Mouse (Mus musculus) bone marrow, adult 2 months (tissue): Measurements from ENCODE around the gene Gprasp1.

ENCODE experiments used
- CTCF ChIP-seq: fragments of 200-500 bp; IDR thresholded peaks from 2 replicates; pipeline ENCODE4 v1.5.1; 2011; ENCODE audit warnings: low read length, control low read depth; ENCODE audit not compliant: control insufficient read depth, insufficient read depth
- POLR2A ChIP-seq: fragments of 200-500 bp; IDR thresholded peaks from 2 replicates; pipeline ENCODE4 v1.6.1; 2011; ENCODE audit warnings: low read depth, mild to moderate bottlenecking, control low read depth, low read length, borderline replicate concordance; ENCODE audit not compliant: control insufficient read depth

DNA sequence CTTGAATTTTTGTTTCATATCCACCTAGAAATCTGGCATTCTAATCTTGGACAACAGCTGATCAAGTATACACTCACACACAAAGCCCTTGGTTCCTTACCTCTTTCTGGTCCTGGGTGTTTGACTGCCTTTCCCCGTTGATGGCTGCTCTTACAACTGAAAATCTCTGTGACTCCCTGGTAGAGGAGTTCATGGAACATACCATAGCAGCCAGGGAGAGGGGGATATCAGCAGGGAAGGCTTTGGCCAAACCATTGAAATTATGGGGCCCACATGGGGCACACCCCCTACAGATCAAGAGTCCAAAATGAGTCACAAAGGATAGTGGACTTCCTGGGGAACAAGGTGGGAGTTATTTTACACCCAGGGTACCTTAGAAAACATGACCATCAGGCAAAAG is 48.9 kb upstream of the Gprasp1 start, which contains the start of gene Tcp11x2:
- TF ChIP-seq CTCF, result no peak
- TF ChIP-seq POLR2A, result no peak
